Mouse (Mus musculus) adrenal gland (tissue): Measurements from ENCODE around the gene Olfr135.

Source experiments
- intact Hi-C: fragments of 180-260 bp; cut with DNase I; formaldehyde crosslinking; loops from one replicate; pipeline ENCODE4 v1.15.1; 2025
- long read RNA-seq, 2 experiments: library from polyadenylated mRNA; unstranded; transcript quantifications; one replicate each; pipeline ENCODE4 v2.0.0; 2020; ENCODE audit warnings: borderline replicate concordance in 1 of 2; ENCODE audit not compliant: insufficient replicate concordance in 1 of 2

Olfr135 gene
- long read RNA-seq, experiment 1: 0 reads
- long read RNA-seq, experiment 2: 0 reads

GRCm38 (mm10) chr17:38204035-38204434 lies at the start of gene Olfr135:
Gene Olfr135 (plus strand): TSS chr17:38204335.
- intact Hi-C loops: no loop called here

- intact Hi-C loops: no loop called here
These were observed 33.0 kb upstream of the Olfr135 start, which contains the start of gene Olfr134 for GRCm38 (mm10) chr17:38171088-38171487. Gene Olfr134 (plus strand): TSS chr17:38171388.
